Mouse (Mus musculus): Measurements from ENCODE around the gene Arl15.

DNA sequence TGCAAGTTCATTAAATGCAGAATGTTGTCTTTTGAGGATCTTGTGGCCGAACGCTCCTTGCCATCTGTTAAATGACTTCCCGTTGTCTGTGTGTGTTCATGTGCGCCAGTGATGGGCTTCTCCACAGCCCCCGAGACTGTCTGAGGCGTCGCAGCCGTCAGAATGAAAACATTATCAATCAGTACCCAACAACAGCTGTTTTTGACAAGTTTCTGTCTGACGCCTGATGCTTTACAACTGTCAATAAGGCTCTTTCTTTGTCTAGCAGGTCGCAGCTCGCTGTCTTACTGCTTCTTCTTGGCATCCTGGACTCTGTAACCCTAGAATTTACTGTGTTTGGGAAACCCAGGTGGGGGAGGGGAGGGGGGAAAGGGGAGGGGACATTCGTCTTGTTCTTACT is 362.4 kb downstream of the Arl15 start:
- TF ChIP-seq POLR2A (IDR thresholded peaks at IDR 0.05; ENCODE audit: borderline replicate concordance, low read depth, low read length) (no peak), CTCF (IDR thresholded peaks at IDR 0.05; ENCODE audit: low read depth, low read length) (no peak)
